Mouse (Mus musculus): Measurements from ENCODE around the gene Zfp609.

The Zfp609 gene

DNA sequence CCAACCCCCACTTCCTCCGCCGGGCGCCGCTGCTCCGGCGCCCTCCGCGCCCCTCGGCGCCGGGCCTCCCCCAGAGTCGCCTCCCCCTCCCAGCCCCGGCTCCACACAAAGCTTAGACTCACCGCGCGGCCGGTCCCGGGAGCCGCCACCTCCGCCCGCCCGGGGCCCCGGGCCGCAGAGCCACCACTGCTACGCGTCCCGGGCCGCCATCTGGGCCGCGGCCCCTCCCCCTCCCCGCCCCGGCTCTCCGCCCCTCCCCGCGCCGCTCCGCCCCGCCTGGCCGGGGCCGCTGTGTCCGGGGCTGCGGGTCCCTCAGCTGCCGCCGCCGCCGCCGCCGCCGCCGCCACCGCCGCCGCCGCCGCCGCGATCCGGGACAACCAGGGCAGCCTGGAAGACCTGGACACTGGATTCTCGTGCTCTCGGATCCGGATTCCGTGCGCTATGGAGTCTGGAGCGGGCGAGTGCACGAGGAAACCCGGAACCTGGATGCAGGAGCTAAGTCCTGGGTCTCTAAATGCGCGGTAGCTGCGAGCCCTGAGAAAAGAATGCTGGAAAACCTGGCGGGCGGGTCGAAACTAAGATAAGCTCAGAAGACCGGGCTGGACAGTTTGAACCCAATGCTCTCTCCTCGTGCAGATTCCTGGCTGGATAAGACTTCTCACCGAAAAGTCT lies at the start of gene Zfp609:
Gene Zfp609, minus strand, starts transcription at position 221 of the 672 bp plus-strand sequence.
- DNase-seq (ENCODE audit: low spot score in 2 of 2): peak; percentile 70 to 95

- no peak for DNase-seq (ENCODE audit: low spot score in 2 of 2)
Observed at GRCm38 (mm10) chr9:65859656-65860055, 32.3 kb upstream of the Zfp609 start.

GRCm38 (mm10) chr9:65850203-65850602 lies 22.8 kb upstream of the Zfp609 start:
- no peak for DNase-seq (ENCODE audit: low spot score in 2 of 2)

GRCm38 (mm10) chr9:65848154-65848553 lies 20.8 kb upstream of the Zfp609 start:
- DNase-seq (ENCODE audit: low spot score in 2 of 2): no peak

DNA sequence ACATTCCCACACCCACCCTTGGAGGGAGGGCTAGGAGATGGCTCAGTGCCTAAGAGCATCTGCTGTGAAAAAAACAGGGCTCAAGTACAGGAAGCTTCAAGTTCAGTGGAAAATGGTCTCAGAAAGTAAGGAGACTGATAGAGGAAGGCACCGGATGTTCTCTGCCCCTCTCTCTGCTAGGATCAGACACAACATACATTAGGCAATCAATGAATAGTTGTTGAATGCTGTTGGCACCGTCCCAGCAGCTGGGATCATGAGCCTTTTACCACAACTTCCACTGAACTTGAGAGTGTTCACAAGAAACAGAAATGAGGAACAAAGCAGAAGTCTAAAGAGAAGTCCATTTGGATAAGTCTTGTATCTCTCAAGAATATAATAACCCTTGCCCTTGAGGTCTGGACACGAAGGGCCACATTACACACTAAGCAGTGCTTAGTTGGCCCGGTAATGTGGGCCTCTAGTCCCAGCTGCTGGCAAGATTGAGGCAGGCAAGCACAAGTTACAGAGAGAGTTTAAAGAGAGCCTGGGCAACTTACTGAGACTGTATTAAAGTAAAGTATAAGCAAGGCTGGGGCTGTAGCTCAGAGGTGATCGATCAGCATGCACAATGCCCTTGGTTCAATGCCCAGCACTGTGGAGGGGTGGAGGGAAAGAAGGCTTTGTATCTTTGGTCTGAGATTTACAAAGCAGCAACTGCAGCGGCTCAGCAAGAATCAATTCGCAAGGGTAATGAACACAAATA lies 17.2 kb upstream of the Zfp609 start:
- peak in 1 of 2 experiments; percentile 38 for DNase-seq (ENCODE audit: low spot score in 2 of 2)

DNA sequence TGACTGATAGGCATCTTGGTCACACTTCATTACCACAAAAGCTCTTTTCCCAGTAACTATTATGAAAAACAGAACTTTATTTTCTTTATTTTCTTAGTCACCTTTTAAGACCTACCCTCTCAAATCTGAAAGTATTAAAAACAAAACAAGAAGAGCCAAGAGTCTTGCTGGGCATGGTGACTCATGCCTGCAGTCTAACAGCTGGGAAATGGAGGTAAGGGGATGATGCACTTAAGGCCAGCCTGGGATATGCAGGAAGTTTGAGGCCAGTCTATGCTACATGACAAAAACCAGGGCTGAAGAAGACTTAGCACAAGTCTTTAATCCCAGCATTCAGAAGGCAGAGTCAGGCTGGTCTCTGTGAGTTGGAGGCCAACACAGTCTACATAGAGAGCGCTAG lies 12.5 kb upstream of the Zfp609 start:
- no peak for DNase-seq (ENCODE audit: low spot score in 2 of 2)

DNA sequence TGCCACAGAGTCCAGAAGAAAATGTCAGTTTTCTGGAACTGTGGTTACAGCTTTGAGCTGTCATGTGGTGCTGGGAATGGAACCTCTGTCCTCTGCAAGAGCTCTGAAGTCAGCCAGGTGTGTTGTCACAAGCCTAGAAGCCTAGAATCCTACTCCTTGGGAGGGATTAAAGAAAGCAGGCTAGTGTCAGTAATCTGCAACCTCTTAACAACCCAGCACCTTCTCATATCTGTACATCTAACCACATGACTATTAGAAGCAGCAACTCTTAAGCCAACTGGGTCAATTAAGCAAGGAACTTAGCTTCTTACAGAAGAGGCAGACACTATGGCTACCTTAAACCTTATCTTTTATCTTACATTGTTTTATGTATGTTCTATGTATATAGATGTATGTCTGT lies 9.6 kb upstream of the Zfp609 start:
- no peak for DNase-seq (ENCODE audit: low spot score in 2 of 2)

DNA sequence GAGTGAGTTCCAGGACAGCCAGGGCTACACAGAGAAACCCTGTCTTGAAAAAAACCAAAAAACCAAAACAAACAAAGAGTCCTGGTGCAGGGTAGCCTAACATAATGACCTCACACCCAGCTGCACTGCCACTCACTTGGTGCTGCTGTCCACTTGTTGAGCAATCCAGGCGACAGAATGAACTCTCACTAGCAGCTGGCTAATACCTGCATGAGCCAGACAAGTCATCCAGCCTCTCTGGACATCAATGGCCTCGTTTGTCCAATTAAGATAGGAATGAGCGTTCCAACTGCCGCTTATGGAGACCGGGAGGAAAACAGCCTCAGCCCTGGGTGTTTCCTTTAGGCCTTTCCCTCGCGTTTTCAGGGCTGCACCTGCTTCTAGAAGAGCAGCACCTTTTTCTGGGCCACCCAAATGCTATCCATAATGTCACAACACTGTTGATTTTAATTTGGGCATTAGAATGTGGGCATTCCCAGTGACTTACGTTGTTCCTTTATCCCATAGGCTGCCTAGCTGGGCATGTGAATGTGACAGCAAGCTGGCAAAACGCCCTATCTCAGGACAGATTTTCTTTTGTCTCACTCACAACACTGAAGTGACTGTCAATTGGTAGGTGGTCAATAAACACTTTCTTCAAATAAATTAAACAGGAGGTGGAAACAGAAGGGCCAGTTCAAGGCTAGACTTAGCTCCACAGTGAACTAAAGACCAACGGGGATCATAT lies 7.4 kb upstream of the Zfp609 start:
- DNase-seq (ENCODE audit: low spot score in 2 of 2): no peak

DNA sequence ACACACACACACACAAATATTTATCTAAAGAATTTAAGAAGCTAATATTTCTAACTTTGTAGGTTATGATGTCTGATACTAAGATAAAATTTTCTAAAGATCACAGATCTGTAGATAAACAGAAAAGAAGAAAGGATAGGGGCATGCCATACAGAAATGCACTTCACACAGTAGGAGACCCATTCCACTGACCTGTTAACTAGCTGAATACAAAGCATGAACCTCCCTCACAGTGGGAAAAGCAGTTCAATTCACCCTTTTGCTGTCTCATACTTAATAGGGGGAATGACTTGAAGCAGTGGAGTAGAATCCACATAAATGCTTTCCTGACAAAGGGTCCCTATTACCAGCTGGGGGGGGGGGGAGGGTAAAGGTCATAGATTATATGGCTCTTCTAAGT lies 6.3 kb upstream of the Zfp609 start:
- DNase-seq (ENCODE audit: low spot score in 2 of 2): no peak

DNA sequence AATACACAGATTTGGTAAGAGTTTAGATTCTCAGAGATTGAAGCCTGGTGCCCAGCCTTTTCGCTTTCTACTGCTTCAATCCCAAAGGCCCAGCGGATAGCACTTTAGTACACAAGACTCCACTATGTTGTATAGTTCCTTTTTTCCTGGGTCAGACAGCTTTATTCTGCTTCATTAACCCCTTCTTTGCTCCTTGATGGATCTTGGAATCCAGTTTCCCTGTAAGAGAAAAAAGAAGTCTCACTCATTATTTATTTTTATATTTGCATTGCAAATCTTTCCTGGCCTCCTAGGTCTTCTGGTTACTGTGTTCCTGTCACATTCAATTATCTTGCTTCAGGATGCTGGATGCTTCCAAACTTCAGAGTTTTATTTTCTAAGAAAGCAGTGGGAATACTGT lies 5.9 kb upstream of the Zfp609 start:
- no peak for DNase-seq (ENCODE audit: low spot score in 2 of 2)

GRCm38 (mm10) chr9:65832041-65832440 lies 4.7 kb upstream of the Zfp609 start:
- no peak for DNase-seq (ENCODE audit: low spot score in 2 of 2)

DNA sequence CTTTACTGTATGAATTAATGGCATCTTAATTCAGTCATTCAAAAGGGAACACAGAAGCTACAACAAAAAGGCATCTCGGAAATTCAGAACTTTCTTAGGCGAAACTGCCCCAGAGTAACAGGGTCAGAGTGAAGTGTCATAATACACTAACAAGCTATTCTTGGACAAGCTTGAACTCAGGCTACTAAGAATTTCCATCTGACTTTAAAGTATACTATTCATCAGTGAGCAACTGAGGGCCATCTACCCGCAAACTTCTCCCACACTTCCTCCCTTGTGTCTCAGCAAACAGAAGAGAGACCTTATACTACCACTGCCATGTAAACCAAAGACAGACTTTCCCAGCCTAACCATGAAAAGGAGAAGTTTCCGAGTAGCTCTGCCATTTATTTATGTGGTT lies 3.8 kb upstream of the Zfp609 start:
- no peak for DNase-seq (ENCODE audit: low spot score in 2 of 2)

DNA sequence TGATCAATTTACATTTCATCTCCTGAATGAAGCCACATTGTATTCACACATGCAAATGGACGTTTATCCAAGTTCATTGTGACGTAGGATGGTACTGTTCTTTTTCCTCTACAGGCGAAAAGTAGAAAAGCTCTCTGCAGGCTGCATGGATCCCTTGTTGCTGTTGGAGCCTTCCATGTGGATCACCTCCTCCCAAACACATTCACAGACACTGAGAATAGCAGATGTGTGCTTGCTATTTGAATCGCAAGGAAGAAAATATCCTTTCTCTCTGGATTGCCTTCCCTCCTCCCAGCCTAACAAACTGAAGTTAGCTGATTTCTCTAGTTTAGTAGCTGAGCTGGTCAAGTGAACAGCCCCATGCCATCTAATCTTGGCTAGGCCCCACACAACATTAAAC lies 2.9 kb upstream of the Zfp609 start:
- DNase-seq (ENCODE audit: low spot score in 2 of 2): peak; percentile 39 to 62

DNA sequence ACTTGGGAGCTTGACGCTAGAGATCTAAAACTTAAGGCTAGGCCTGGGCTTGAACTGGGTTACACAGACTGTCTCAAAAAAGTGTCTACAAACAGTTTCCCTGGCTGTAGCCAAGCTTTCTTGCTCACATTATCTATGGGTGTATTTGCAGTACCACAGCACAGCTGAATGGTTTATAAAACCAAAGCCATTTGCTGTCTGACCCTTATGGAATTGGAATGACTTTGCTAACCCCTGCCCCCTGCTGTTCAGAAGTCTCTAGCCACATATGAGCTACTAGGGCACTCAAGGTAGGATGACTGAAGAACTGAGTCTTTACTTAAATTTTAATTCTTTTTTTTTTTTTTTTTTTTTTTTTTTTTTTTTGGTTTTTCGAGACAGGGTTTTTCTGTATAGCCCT lies 2.0 kb upstream of the Zfp609 start:
- DNase-seq (ENCODE audit: low spot score in 2 of 2): no peak

DNA sequence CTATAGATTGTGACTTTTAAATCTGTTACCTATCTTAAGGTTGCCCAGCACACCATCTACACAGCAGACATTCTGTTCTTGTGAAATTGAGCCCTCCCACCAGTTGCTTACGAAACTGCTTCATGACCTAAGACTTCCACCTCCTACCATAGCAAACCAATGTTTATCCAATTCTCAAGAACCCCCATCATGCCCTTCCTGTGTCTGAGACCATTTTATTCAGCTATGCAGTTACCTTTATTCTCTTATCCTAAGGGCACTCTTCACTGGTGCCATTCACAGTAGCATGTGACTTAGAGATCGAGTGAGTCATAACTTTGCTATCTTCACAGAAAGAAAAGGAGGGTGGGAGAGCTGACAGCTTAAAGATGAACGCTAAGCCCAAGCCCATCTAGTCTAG lies 1.1 kb upstream of the Zfp609 start:
- no peak for DNase-seq (ENCODE audit: low spot score in 2 of 2)

GRCm38 (mm10) chr9:65828016-65828403 lies 646 bp upstream of the Zfp609 start:
- DNase-seq (ENCODE audit: low spot score in 2 of 2): no peak

DNA sequence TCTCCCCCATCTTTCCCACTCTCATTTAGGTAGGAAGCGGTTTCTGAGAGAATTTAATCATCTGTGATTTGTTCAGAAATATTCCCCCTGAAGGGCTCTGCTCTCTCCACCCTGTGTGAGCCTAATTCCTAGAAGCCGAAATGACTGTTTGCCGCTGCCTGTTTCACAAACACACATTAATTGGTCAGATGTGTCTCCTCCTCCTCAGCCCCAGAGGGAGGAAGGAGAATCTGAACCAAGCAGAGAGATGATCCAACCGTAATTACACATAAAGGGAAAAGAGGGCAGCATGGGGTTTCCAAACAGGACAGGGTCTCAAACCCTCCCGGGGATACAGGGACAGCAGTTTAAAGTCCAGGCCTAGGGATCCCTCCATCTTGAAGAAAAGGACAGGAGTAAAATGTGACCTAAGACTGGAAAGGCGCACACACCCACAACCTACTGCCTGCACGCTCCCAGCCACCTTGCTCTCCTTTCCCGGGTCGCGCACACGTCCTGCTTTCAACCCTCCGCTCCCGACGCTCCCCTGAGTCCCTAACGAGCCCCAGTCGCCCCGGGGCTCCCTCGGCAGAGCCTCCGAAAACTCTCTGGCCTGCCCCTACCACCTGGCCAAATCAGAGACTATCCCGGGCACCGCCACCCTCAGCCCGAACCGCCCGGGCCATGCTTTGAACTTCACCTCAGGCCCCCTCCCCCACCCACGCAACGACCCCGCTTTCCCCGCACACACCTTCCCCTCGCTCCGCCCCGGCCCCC lies 598 bp downstream of the Zfp609 start:
- DNase-seq (ENCODE audit: low spot score in 2 of 2): peak in 1 of 2 experiments; percentile 47

DNA sequence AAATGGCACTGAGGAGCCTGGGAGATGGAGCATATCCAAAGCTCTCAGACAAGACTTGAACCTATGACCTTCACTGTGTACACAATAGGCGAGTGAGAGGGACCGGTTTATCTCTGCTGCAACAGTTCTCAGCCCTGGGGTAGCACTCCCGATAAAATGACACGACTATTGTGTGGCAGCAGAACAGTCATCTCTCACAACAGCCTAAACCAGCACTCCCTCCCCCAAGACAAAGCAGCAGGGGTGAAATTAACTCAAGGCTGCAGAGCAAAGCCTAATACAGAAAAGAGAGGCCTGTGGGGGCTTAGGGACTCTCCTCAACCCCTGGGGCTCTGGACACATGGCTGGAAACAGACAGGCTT lies 1.2 kb downstream of the Zfp609 start:
- peak in 1 of 2 experiments; percentile 21 for DNase-seq (ENCODE audit: low spot score in 2 of 2)

DNA sequence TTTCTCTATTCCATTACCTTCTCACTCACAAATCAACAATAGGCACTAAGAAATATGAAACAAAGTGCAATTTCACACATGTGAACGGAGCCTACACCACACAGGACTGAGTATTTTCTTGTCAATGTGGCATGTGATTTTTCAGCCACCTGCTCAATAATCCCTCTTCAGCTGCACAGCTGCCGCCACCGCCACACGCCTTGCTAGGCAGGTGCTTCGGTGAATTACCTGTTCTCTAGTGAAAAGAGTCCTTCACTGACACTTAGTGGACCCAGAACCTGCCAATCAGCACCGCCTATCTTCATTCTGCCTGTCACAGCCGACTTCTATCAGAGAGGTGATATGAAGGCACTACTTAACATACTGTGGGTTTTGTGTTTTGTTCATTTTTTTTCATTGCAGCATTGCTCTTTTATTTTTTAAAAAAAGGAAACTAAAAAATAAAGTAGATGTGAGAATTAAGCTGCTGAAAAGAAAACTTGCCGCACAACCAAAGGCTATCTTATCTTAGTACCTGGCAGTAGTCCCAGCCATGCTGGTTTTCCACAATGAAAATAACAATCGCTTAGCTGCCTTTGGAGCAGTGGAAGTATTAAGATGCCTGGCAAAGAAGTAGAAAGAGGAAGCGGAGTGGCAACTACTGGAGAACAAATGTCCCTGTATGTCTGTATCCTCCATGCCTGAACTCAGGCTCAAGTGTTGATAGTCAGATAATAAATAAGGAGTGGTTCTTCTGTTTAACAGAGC lies 3.5 kb downstream of the Zfp609 start:
- DNase-seq (ENCODE audit: low spot score in 2 of 2): no peak

DNA sequence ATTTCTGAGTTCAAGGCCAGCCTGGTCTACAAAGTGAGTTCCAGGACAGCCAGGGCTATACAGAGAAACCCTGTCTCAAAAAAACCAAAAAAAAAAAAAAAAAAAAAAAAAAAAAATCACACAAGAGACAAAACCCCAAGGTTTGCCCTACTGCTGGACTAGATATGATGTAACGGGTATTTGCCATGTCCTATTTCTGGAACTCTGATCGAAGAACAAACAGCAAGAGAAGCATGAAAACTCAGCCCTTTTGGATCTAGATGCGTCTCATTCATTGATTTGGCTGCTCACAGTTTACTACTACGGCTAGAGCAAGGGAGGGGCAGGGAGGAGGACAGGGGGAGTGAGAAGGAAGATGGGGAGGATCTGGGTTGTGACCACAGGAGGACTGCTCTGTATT lies 5.4 kb downstream of the Zfp609 start:
- DNase-seq (ENCODE audit: low spot score in 2 of 2): no peak

GRCm38 (mm10) chr9:65820301-65820700 lies 7.1 kb downstream of the Zfp609 start:
- DNase-seq (ENCODE audit: low spot score in 2 of 2): no peak
